In genomic region chr2:129008867-129009266, GRCm38 (mm10) we compare ENCODE assay signal across 14 mouse cellular contexts. TPM values are rescaled to one million over a fixed set of nuclear protein-coding genes. Genes with fewer than 3 reads are reported as not detected.
A peak's percentile ranks its signal among the peaks of the same experiment; 100 is the strongest.
DNase-seq lines count a peak whose midpoint lies in the region; ATAC-seq lines count a peak whose summit lies in the region.
"Not testable (repeated sequence)": the region's sequence is repeated elsewhere in the genome, so short reads cannot be mapped to it uniquely, and the experiment has no call there.
"Had no signal": no experiment of that assay in that cellular context is flagged by ENCODE, and none has a peak within 500 bp of the region (broad histone marks: within the 10 kb centered on the region; RNA-seq: fewer than 3 reads in every experiment).

No protein-coding gene starts in this region.

- H3K9me3 ChIP-seq in liver, embryonic 13.5 days (replicated peaks); midbrain, embryonic 14.5 days (ENCODE audit: control insufficient read depth, low read length): not testable (repeated sequence)

- H3K27me3 ChIP-seq in liver, embryonic 13.5 days; midbrain, embryonic 14.5 days (ENCODE audit: control insufficient read depth, insufficient read depth, low read length): not testable (repeated sequence)

- not testable (repeated sequence) for ATAC-seq in liver, embryonic 13.5 days (ENCODE audit: low read depth); midbrain, embryonic 14.5 days (ENCODE audit: low FRiP score, low TSS enrichment)

- DNase-seq in 416B (ENCODE audit: low read depth): peak; percentile 15
- DNase-seq in ES-CJ7 (ENCODE audit: low read depth, low spot score): peak; percentile 30
- DNase-seq in adrenal gland, postnatal 14 days: peak; percentile 29
- peak; percentile 46 for DNase-seq in cerebellum, postnatal 14 days
- peak; percentile 34 for DNase-seq in induced T-regulatory cell, adult 2 months (ENCODE audit: low read depth)
- peak; percentile 2 for DNase-seq in liver, embryonic 13.5 days
- peak; percentile 14 for DNase-seq in midbrain, embryonic 14.5 days
- peak; percentile 7 for DNase-seq in thymus, postnatal 0 days (ENCODE audit: low spot score)

- H3K4me1 ChIP-seq in liver, embryonic 13.5 days (replicated peaks): peaks cover 13% of the 10 kb centered on the region
- not testable (repeated sequence) for H3K4me1 ChIP-seq in midbrain, embryonic 14.5 days (ENCODE audit: control insufficient read depth, insufficient read depth, low read length)

- H3K36me3 ChIP-seq in liver, embryonic 13.5 days; midbrain, embryonic 14.5 days (ENCODE audit: control insufficient read depth, insufficient read depth, low read length): not testable (repeated sequence)

- not testable (repeated sequence) for H3K4me3 ChIP-seq in liver, embryonic 13.5 days (replicated peaks); midbrain, embryonic 14.5 days (replicated peaks; ENCODE audit: low read depth, low read length)

- not testable (repeated sequence) for H3K9ac ChIP-seq in liver, embryonic 13.5 days; midbrain, embryonic 14.5 days (replicated peaks; ENCODE audit: low read length)

- WGBS in liver, embryonic 13.5 days (ENCODE audit: insufficient replicate concordance): 39% methylated on average over 2 of the region's 2 CpGs
- 87% methylated on average over 2 of the region's 2 CpGs for WGBS in midbrain, embryonic 14.5 days

- H3K4me2 ChIP-seq in liver, embryonic 13.5 days; midbrain, embryonic 14.5 days (ENCODE audit: low read length): not testable (repeated sequence)

- H3K27ac ChIP-seq in liver, embryonic 13.5 days; midbrain, embryonic 14.5 days (replicated peaks; ENCODE audit: low read depth, low read length): not testable (repeated sequence)

RNA-seq across cellular contexts. Expression of gene Vinac1, which starts 39.1 kb away (rescaled TPM):
- 0.11 TPM in 2 replicates for total RNA-seq in adrenal gland, postnatal 14 days (2021)
- polyA plus RNA-seq in liver, embryonic 13.5 days (2015; fragmentation: Nextera tagmentation; extraction: Ambion mirVana): not detected in 2 replicates
- 1.1 and 1.2 TPM in 2 replicates for polyA plus RNA-seq in midbrain, embryonic 14.5 days (2014; fragmentation: Nextera tagmentation; extraction: Ambion mirVana)
- polyA plus RNA-seq in thymus, postnatal 0 days (2015; fragmentation: Nextera tagmentation; extraction: Ambion mirVana): 0.14 and 0.23 TPM in 2 replicates
- total RNA-seq: heart, adult 18-20 months; hematopoietic stem cell, adult 5-6 weeks; megakaryocyte-erythroid progenitor cell, adult 5-6 weeks had no signal
- polyA plus RNA-seq: C2C12; kidney, embryonic 14.5 days; spleen, adult 2 months had no signal

RNA-seq across cellular contexts. Expression of gene Gm10762, which starts 41.3 kb away (rescaled TPM):
- 10.7 and 13.0 TPM in 2 replicates for total RNA-seq in adrenal gland, postnatal 14 days (2021)
- 3.7 and 3.8 TPM in 2 replicates for polyA plus RNA-seq in liver, embryonic 13.5 days (2015; fragmentation: Nextera tagmentation; extraction: Ambion mirVana)
- polyA plus RNA-seq in midbrain, embryonic 14.5 days (2014; fragmentation: Nextera tagmentation; extraction: Ambion mirVana): 21.8 and 23.1 TPM in 2 replicates
- 17.1 and 18.5 TPM in 2 replicates for polyA plus RNA-seq in thymus, postnatal 0 days (2015; fragmentation: Nextera tagmentation; extraction: Ambion mirVana)

RNA-seq across cellular contexts. Expression of gene Zc3h6, which starts 41.7 kb away (rescaled TPM):
- 4.1 and 7.1 TPM in 2 replicates for total RNA-seq in adrenal gland, postnatal 14 days (2021)
- 0.71 and 0.85 TPM in 2 replicates for polyA plus RNA-seq in liver, embryonic 13.5 days (2015; fragmentation: Nextera tagmentation; extraction: Ambion mirVana)
- polyA plus RNA-seq in midbrain, embryonic 14.5 days (2014; fragmentation: Nextera tagmentation; extraction: Ambion mirVana): 5.7 and 6.0 TPM in 2 replicates
- 3.3 and 6.5 TPM in 2 replicates for polyA plus RNA-seq in thymus, postnatal 0 days (2015; fragmentation: Nextera tagmentation; extraction: Ambion mirVana)

RNA-seq across cellular contexts. Expression of gene Ttl, which starts 56.9 kb away (rescaled TPM):
- 11.0 and 11.2 TPM in 2 replicates for total RNA-seq in adrenal gland, postnatal 14 days (2021)
- 2.1 and 2.2 TPM in 2 replicates for polyA plus RNA-seq in liver, embryonic 13.5 days (2015; fragmentation: Nextera tagmentation; extraction: Ambion mirVana)
- polyA plus RNA-seq in midbrain, embryonic 14.5 days (2014; fragmentation: Nextera tagmentation; extraction: Ambion mirVana): 28.5 and 31.1 TPM in 2 replicates
- 5.2 and 5.9 TPM in 2 replicates for polyA plus RNA-seq in thymus, postnatal 0 days (2015; fragmentation: Nextera tagmentation; extraction: Ambion mirVana)
